Mouse (Mus musculus) embryonic facial prominence, embryonic 13.5 days (tissue): ENCODE data around the gene Kctd12b. TPM values are rescaled to one million over a fixed set of nuclear protein-coding genes. Genes with fewer than 3 reads are reported as not detected.
A peak's percentile ranks its signal among the peaks of the same experiment; 100 is the strongest.
"Not testable (repeated sequence)": the region's sequence is repeated elsewhere in the genome, so short reads cannot be mapped to it uniquely, and the experiment has no call there.

ENCODE experiments used
- ATAC-seq: fragments of 200-750 bp; cut with Nextera tagmentation; 2 replicates; pipeline ENCODE4 v1.8.0; 2017; ENCODE audit warnings: low read depth; ENCODE audit not compliant: insufficient number of reproducible peaks, insufficient read depth, low FRiP score, low TSS enrichment
- H3K27ac ChIP-seq: fragments of 300-500 bp; sonication (generic); 2 replicates; pipeline ENCODE4 v1.5.1; 2015; ENCODE audit warnings: moderate library complexity, mild to moderate bottlenecking, inconsistent platforms
- H3K27me3 ChIP-seq: fragments of 300-500 bp; sonication (generic); 2 replicates; pipeline ENCODE4 v1.6.1; 2015; ENCODE audit warnings: mild to moderate bottlenecking, inconsistent platforms
- H3K36me3 ChIP-seq: fragments of 300-500 bp; sonication (generic); 2 replicates; pipeline ENCODE4 v1.6.1; 2015; ENCODE audit warnings: mild to moderate bottlenecking, inconsistent platforms
- H3K4me1 ChIP-seq: fragments of 300-500 bp; sonication (generic); 2 replicates; pipeline ENCODE4 v1.6.1; 2015; ENCODE audit warnings: inconsistent platforms
- H3K4me2 ChIP-seq: fragments of 300-500 bp; sonication (generic); 2 replicates; pipeline ENCODE4 v1.6.1; 2015; ENCODE audit warnings: moderate library complexity, mild to moderate bottlenecking, inconsistent platforms
- H3K4me3 ChIP-seq: fragments of 300-500 bp; sonication (generic); 2 replicates; pipeline ENCODE4 v1.5.1; 2015; ENCODE audit warnings: mild to moderate bottlenecking, inconsistent platforms
- H3K9ac ChIP-seq: fragments of 300-500 bp; sonication (generic); 2 replicates; pipeline ENCODE4 v1.6.1; 2015; ENCODE audit warnings: mild to moderate bottlenecking, inconsistent platforms
- H3K9me3 ChIP-seq: fragments of 300-500 bp; sonication (generic); 2 replicates; pipeline ENCODE4 v1.6.1; 2016; ENCODE audit warnings: inconsistent platforms
- WGBS: fragments of 180-500 bp; shearing (Covaris S2); methylation state at CpG from one replicate; pipeline ENCODE4 v1.1.7; 2015; ENCODE audit warnings: mixed read lengths; 5-methylcytosine and 5-hydroxymethylcytosine counted together
- polyA plus RNA-seq: library from polyadenylated mRNA; unstranded; fragments of >200 nt; fragmentation: Nextera tagmentation; extraction: Ambion mirVana; gene quantifications from 2 replicates; pipeline ENCODE4 v1.2.1, GENCODE M21; 2015

Gene Kctd12b
- polyA plus RNA-seq: 10.4 and 11.6 TPM in 2 replicates

DNA sequence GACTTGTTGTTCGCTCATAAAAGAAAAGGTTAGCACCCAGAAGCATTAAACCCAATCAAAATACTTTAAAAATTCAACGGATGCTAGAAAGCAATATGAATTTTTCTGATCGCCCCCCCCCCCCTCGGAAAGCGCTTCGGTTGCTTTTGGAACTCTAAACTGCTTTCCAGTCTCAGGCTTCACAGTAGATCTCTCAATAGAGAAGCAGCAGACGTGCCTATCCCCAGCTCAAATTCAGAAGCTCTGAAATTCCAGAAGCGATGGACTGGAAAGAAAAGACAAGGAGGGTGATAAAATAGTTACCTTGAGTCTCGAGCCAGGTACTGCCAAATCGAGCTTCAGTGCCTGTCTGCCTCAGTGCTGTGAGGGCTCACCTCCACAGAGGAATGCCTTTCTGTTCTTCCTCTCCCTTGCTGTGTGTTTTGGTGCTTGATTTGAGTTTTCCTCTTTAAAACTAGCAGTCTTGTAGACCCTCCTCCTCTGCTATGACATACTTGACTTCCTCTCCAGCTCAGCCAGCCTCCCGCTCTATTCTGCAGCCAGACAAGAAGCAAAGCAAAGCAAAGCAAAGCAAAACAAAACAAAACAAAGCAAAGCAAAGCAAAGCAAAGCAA, at the start of gene Kctd12b:
Gene Kctd12b, minus strand, starts transcription at position 610 of the 614 bp plus-strand sequence.
- no peaks in the 10 kb centered on the region for H3K9me3 ChIP-seq
- H3K36me3 ChIP-seq: no peaks in the 10 kb centered on the region
- H3K4me3 ChIP-seq: peak within 1 kb of the TSS; percentile 46
- H3K27ac ChIP-seq: peak within 1 kb of the TSS; percentile 87
- ATAC-seq: no peak
- peak within 1 kb of the TSS; percentile 56 for H3K4me2 ChIP-seq
- 22% methylated on average over 11 of the region's 11 CpGs for WGBS
- H3K4me1 ChIP-seq: no peaks in the 10 kb centered on the region
- H3K9ac ChIP-seq: peak within 1 kb of the TSS; percentile 67
- H3K27me3 ChIP-seq: no peaks in the 10 kb centered on the region

DNA sequence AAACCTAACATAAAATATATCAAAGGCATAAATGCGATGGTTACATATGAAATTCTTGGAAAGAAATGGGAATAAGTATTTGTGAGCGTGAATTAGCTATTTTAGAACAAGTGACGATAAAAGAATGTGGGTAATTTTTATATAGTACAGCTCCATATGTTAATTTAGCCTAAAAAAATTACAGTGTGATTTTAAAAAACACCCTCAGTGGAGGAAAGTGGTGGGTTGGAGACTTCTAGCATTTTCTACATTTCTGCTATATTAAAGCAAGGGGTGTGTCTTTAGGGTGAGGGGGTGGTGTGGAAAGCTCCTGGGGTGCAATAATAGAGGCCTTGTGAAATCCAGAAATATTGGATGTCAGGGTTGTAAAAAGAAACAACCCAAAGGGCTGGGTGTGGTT, 46.3 kb upstream of the Kctd12b start:
- Histone ChIP-seq H3K36me3 (no peaks in the 10 kb centered on the region), H3K27ac (no peak overlapping the region), H3K9ac (no peak overlapping the region), H3K4me1 (no peaks in the 10 kb centered on the region), H3K27me3 (no peaks in the 10 kb centered on the region; the same call in none of the 2 replicates), H3K4me2 (no peak overlapping the region), H3K4me3 (no peak overlapping the region), H3K9me3 (no peaks in the 10 kb centered on the region)
- ATAC-seq: no peak
- 82% methylated on average over 3 of the region's 3 CpGs for WGBS

DNA sequence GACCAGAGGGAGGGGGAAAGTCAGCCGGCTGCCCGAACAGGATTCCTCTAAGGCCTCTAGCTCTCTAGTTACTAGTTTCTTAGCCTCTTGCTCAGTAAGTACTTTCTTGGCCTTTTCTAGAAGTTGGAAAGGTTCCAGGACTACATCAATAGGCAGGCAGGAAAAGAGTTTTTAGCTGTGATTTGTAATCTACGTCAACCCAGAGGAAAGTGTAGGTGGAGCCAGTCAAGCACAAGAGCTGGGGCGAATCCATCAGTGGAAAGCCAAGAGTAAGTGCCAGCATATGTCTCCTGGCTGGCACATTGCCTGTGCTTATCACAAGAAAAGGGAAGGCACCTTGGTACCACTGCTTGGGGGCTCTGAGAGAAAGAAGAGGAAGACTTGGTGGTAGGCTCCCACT, 39.5 kb upstream of the Kctd12b start:
- H3K27ac ChIP-seq: no peak overlapping the region
- ATAC-seq: no peak
- 91% methylated on average over 4 of the region's 4 CpGs for WGBS
- H3K4me1 ChIP-seq: no peaks in the 10 kb centered on the region
- no peak overlapping the region for H3K9ac ChIP-seq
- H3K4me2 ChIP-seq: no peak overlapping the region
- H3K4me3 ChIP-seq: no peak overlapping the region
- H3K36me3 ChIP-seq: peaks cover 16% of the 10 kb centered on the region
- H3K9me3 ChIP-seq: no peaks in the 10 kb centered on the region
- H3K27me3 ChIP-seq: no peaks in the 10 kb centered on the region

DNA sequence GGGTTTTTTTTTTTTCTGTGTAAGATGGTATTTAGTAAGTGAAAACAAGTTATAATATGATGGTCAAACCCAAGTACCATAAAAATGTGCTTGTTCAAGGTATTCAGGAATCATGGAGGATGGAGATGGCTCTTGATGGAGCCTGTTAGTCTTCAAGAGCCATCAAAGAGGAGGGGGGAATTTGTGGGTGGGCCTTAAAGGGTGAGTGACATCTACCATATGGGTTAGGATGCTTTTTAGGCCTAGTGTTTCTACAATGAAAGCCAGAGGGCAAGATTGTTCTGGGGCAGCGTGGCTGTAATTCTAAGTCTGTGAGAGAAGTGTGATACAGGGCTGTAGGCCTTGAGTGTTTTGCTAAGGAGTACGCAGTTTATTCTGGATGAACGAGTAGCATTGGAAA, 28.2 kb upstream of the Kctd12b start:
- Histone ChIP-seq H3K4me1 (no peaks in the 10 kb centered on the region), H3K36me3 (0 out of 2 replicates have a peak, but pooled peaks cover 4% of the 10 kb centered on the region), H3K27me3 (peaks cover 6% of the 10 kb centered on the region; the same call in 1 of the 2 replicates), H3K4me3 (peak overlapping the region; percentile 52), H3K9me3 (no peaks in the 10 kb centered on the region), H3K27ac (0 out of 2 replicates have a peak overlapping the region, but pooled peaks have one; percentile 33), H3K4me2 (peak overlapping the region; percentile 59), H3K9ac (peak overlapping the region; percentile 58; the same call in 1 of the 2 replicates)
- peak; percentile 43; the same call in 1 of the 2 replicates for ATAC-seq
- WGBS: 34% methylated on average over 3 of the region's 3 CpGs

DNA sequence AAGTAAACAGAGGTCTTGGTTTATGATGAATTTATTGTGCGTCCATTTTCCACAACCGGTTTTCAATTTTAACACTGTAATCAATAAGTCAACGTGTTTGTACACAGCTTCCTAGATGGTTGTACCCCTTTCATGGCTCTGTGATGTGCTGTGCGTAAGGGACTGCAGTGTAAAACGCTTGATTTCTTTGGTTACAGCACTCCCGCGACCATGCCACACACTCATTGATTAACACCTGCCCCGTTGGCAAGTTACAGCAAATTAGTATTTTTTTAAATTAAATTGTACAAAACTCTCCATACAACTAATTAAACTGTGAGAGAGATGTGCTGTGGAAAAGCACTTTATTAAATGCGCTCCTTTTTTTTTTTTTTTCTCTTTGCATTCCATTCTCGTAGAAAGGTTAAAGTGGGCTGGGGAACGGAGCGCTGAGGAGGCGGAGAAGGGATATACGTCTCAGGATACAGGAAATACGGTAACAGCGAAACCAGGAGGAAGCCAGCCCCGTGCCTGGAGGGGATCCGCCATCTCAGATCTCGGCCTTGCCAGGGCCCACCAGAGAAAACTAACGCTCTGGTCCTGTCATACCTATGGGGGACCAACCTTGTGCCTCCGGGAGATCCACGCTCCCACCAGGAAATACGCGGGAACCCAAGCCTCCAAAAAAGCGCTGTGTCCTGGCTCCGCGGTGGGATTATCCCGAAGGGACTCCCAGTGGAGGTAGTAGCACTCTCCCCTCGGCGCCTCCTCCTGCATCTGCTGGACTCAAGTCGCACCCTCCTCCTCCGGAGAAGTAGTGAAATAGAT, 27.1 kb upstream of the Kctd12b start, which contains the start of gene Nbdy:
Gene Nbdy, plus strand, starts transcription at position 481 of the 807 bp plus-strand sequence.
- Histone ChIP-seq H3K4me2 (peak within 1 kb of the TSS; percentile 59), H3K9ac (peak within 1 kb of the TSS; percentile 76), H3K36me3 (0 out of 2 replicates have a peak, but pooled peaks cover 4% of the 10 kb centered on the region), H3K4me1 (no peaks in the 10 kb centered on the region), H3K4me3 (peak within 1 kb of the TSS; percentile 52), H3K27me3 (peaks cover 6% of the 10 kb centered on the region; the same call in 1 of the 2 replicates), H3K9me3 (no peaks in the 10 kb centered on the region), H3K27ac (peak within 1 kb of the TSS; percentile 86)
- 20% methylated on average over 32 of the region's 32 CpGs for WGBS
- peak; percentile 84 for ATAC-seq

DNA sequence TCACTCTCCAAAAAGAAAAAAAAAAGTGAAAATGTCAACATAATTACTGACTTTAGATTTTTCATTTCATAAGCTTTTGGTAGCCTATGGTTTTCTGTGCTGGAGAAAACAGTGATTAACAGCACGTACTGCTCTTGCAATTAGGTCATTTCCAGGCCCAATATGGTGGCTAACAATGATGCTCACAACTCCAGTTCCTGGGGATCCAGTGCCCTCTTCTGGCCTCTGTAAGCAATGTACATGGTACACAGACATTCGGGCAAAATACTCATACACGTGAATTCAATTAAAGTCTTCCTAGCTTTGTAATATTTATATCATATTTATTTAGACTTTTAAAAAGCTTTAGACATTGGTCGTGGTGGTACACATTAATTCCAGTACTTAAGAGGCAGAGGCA, 23.4 kb upstream of the Kctd12b start:
- H3K27ac ChIP-seq: no peak overlapping the region
- no peaks in the 10 kb centered on the region for H3K36me3 ChIP-seq
- ATAC-seq: no peak
- H3K4me2 ChIP-seq: no peak overlapping the region
- no peaks in the 10 kb centered on the region for H3K4me1 ChIP-seq
- no peaks in the 10 kb centered on the region for H3K9me3 ChIP-seq
- WGBS: 21% methylated on average over 4 of the region's 4 CpGs
- peaks cover 6% of the 10 kb centered on the region; the same call in 1 of the 2 replicates for H3K27me3 ChIP-seq
- H3K4me3 ChIP-seq: no peak overlapping the region
- H3K9ac ChIP-seq: no peak overlapping the region

DNA sequence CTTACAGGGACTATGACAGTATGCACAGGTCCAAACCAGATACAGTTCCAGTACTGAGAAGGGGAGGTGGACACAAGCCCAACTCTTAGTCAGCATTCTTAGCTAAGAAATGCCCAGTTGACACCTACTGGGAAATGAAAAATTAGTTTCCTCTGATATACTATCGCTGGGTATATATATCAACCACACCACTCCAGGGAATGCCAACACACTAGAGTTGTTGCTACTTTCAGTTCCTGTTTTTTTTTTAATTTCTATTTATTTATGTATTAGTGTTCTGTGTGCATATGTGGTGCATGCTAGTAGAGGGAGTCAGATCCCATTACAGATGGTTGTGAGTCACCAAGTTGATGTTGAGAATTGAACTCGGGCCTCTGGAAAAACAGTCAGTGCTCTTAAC, 20.5 kb upstream of the Kctd12b start:
- Histone ChIP-seq H3K36me3 (no peaks in the 10 kb centered on the region), H3K9ac (no peak overlapping the region), H3K4me3 (no peak overlapping the region), H3K27ac (no peak overlapping the region), H3K4me1 (no peaks in the 10 kb centered on the region), H3K4me2 (no peak overlapping the region), H3K9me3 (no peaks in the 10 kb centered on the region), H3K27me3 (peaks cover 3% of the 10 kb centered on the region; the same call in 1 of the 2 replicates)
- WGBS: 81% methylated on average over 2 of the region's 2 CpGs
- ATAC-seq: no peak

DNA sequence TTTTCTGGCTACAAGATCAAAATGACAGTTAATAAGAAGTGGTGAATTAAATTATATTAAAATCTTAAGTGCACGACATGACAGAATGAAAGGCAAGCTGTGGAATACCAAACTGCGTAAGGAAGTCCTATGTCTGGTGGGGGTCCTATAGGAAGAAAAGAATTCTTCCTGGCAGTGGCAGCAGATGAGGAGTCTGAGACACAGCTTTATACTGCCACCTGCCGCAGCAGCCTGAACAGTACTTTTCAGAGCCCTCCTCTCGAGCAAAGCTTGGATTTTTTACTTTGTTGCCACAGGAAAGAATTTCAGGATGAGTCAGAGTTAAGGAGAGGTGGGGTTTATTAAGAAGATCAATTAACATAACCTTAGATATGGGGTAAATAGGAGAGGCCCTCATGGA, 11.5 kb upstream of the Kctd12b start:
- Histone ChIP-seq H3K4me1 (no peaks in the 10 kb centered on the region), H3K4me3 (no peak overlapping the region), H3K4me2 (no peak overlapping the region), H3K9ac (no peak overlapping the region), H3K27ac (no peak overlapping the region), H3K36me3 (no peaks in the 10 kb centered on the region), H3K9me3 (no peaks in the 10 kb centered on the region), H3K27me3 (peaks cover 10% of the 10 kb centered on the region)
- 41% methylated on average over 4 of the region's 4 CpGs for WGBS
- no peak for ATAC-seq

DNA sequence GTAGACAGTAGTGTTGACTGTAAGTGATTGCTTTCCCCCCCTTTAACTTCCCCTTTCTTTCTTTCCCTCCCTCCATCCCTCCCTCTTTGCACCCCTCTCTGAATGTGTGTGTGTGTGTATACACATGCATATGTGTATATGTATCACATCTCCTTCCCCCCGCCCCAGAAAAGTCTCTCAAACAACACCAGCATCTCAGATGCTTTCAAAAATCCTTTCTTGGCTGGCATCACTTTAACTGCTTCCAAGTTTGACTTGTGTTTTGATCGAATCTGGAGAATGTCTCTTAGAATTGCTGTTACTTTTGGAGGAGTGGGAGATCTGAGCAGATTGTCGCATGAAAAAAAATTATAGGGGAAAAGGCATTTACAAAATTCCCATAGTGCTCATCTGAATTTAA, 4.3 kb upstream of the Kctd12b start:
- Histone ChIP-seq H3K27me3 (no peaks in the 10 kb centered on the region), H3K4me2 (no peak overlapping the region), H3K4me3 (no peak overlapping the region), H3K9me3 (no peaks in the 10 kb centered on the region), H3K4me1 (no peaks in the 10 kb centered on the region), H3K27ac (no peak overlapping the region), H3K36me3 (no peaks in the 10 kb centered on the region), H3K9ac (no peak overlapping the region)
- ATAC-seq: no peak
- 72% methylated on average over 3 of the region's 3 CpGs for WGBS

DNA sequence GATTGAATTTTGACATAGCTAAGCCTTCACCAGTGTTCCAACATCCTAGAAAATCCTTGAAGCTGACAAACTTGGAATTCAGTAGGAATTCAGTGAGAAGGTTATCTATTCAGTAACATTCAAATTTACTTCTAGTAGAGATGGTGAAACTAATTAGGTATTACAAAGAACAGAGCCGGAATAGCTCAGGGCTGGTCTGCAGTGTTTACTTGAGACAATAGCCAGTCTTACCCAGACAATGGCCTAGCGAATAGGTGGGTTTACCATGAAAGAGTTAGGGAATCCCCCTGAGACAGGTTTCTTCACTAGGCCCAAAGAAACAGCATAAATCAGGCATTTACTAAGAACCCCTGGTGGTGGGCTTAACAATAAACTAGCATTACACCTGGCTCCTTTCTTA, 28.0 kb downstream of the Kctd12b start:
- not testable (repeated sequence) for ATAC-seq
- 63% methylated on average over 2 of the region's 2 CpGs for WGBS

DNA sequence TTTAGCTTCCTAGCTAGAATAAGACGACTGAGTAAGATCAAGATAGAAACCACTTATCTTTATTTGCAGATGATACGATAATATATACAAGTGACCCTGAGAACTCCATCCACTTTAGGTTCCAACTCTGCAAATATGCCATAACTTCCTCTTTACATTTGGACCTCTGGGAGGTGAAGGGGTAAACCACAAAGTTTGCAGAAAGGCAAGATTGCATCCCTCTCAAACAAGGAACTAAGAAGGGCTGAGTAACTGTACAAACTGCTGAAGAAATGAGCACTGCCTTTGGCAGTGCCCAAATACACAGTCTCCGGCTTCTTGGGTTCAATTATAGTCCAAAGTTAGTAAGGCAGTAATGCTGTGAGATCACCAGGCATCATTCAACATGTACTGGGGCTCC, 31.3 kb downstream of the Kctd12b start:
- H3K9me3 ChIP-seq: no peaks in the 10 kb centered on the region
- no peaks in the 10 kb centered on the region for H3K36me3 ChIP-seq
- H3K9ac ChIP-seq: no peak overlapping the region
- H3K27me3 ChIP-seq: no peaks in the 10 kb centered on the region; the same call in 1 of the 2 replicates
- no peak for ATAC-seq
- WGBS: 82% methylated on average over 3 of the region's 3 CpGs
- no peak overlapping the region for H3K4me3 ChIP-seq
- H3K27ac ChIP-seq: no peak overlapping the region
- H3K4me1 ChIP-seq: no peaks in the 10 kb centered on the region
- no peak overlapping the region for H3K4me2 ChIP-seq

More for the DNA sequence above, 28.0 kb downstream of the Kctd12b start:
- H3K36me3 ChIP-seq, H3K27me3 ChIP-seq, H3K4me3 ChIP-seq, H3K9ac ChIP-seq, H3K27ac ChIP-seq, H3K4me1 ChIP-seq, H3K9me3 ChIP-seq, H3K4me2 ChIP-seq: not testable (repeated sequence)
